Mouse (Mus musculus): ENCODE data around the gene Rbm4b. TPM values are rescaled to one million over a fixed set of nuclear protein-coding genes. Genes with fewer than 3 reads are reported as not detected.

Rbm4b gene
- 10 to 100 TPM; 16.6 to 18.0 TPM for total RNA-seq (2021)

DNA sequence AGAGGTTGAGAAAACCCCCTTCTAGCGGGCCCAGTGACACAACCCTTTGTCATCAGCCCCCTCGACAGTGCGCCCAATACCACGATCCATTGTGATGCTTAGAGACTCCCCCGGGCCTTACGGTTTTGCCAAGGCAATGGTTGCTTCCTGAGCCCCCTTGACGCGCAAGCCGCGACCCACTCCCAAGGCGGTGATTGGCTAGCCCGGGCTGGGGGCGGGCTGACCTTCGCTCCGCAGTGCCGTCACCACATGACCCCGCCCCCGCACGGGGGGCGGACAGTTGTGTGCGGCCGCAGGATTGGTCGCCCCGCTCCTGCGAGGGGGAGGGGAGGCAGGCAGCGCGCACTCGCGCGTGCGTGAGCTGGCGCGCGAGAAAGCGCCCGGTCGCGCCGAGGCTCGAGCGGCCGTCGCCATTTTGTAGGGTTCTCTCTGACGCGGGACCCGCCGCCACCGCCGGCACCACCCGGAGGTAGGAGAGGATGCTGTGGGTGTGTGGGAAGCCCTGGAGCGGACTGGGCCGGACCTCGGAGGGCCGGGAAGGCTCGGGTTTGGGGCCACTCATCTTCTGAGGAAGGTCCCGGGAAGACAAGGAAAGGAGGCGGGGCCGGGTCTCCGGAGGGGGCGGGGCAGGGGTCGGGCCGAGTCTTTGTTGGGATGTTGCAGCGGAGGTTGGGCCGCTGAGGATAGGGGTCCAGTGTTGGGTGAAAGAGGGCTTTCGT is at the start of gene Rbm4b:
Rbm4b (plus strand) TSS at position 305 of the 719 bp plus-strand sequence.
- DNase-seq (ENCODE audit: low spot score in 2 of 2) = peak; percentile 96
- intact Hi-C loops (cut with DNase I) = loop anchor here (2.0 to 5.0 kb wide), 5 partner anchors 36 to 206 kb away; partner anchors contain the start of genes Bbs1, Gm21992, Mrpl11 and Rbm14

DNA sequence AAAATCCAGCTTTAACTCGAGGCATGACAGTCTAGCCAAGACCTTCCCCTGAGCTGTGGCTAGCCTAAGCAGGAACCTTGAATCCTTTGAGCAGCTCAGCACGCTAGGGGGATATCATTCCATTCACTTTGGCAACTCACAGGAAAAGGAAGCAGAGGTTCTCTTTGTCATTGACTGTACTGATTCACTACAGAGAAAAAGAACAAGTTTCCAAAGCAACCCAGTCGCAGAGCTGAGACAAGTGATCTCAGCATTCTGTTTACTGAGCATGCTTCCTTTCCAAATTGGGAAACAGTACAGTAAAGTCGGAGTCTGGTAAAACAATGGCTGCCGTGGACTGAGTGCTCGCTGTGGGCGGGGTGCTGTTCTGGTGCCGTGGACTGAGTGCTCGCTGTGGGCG is 47.5 kb upstream of the Rbm4b start:
- DNase-seq (ENCODE audit: low spot score in 2 of 2) = no peak
- intact Hi-C loops (cut with DNase I) = no loop called here

DNA sequence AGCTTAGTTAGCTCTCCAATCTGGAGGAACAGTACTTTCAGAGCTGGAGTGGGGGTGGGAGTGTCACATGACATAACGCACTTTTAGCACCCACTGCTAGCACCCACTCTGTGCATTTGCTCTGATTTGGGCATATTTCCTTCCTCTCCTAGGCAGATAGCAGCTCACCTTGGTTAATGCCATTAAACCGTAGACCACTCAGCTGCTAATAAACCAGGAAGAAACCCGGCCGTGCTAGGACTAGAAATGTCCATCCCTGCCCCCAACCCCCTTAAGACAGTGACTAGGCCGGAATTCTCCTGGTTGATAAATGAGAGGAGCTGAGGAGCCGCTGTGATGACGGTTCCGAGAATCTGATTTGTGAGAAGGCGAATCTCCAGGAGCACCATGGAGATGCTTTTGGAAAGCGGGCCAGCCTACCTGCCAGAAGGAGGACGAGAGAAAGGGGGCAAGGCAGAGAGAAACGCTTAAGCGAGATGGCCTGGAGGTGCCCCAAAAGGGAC is 45.1 kb upstream of the Rbm4b start, which contains the start of gene Sptbn2:
Sptbn2 (plus strand) TSS at position 70 of the 503 bp plus-strand sequence.
- DNase-seq (ENCODE audit: low spot score in 2 of 2) = peak; percentile 81 to 86

DNA sequence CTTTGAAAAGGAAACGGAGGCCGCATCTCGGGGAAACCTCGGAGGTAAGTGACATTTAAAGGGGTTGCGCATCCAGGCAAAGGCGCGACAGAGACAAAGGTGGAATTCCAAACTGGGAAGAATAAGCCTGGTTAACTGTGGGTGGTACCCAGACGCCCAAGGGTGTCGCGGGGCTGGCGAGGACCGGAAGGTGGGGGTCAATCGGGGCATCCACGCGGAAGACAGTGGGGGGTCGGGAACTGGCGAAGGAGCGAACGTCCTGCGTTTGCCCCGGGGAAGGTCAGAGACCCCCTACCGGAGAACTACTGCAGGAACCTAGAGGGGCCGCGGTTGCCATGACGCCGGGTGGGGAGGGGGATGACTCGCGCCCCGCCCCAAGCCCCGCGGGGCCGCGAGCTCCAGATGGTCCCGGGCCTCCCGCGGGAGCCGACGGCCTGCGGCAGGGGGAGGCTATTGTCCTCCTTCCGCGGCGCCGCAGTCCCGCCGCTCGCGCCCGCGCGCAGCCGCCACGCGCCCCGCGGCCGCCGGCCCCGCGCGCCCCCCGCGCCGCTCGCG is 44.6 kb upstream of the Rbm4b start:
- peak in 1 of 2 experiments; percentile 56 for DNase-seq (ENCODE audit: low spot score in 2 of 2)
- intact Hi-C loops (cut with DNase I) = loop anchor here (1.0 to 2.0 kb wide), 2 partner anchors 13 to 65 kb away; partner anchors contain the start of gene Gm960

More for the DNA sequence above, 45.1 kb upstream of the Rbm4b start, which contains the start of gene Sptbn2:
- intact Hi-C loops (cut with DNase I) = loop anchor here (1.0 to 2.0 kb wide), 2 partner anchors 13 to 64 kb away; partner anchors contain the start of gene Gm960

DNA sequence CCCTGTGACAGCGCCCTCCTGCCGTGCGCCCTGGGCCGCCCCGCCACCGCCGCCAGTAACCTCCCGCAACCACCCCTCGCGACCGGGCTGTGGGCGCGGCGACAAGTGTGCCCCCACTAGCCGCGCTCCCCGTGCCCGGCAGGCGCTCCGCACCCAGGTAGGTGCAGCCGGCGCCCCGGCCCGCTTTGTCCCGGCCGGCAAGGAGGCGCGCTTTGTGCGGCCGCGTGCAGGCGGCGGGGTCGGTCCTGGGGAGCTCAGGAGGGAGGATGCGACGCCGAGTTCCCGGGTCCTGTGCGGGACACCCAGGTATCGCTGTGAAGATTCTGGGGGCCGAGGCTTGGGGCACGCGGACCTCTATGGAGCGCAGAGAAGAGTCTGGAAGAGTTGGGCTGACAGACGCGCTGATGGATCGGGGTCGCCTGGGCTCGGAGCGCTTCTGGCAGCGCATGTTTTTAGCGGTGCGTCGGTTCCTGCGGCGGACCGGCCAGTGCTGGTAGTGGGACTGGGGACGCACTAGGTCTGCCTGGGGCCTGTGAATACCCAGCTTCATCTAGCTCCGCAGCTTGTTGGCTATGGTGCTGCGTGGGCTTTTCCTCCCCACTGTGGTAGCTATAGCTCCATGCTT is 44.0 kb upstream of the Rbm4b start:
- peak in 1 of 2 experiments; percentile 54 for DNase-seq (ENCODE audit: low spot score in 2 of 2)
- intact Hi-C loops (cut with DNase I) = no loop called here

DNA sequence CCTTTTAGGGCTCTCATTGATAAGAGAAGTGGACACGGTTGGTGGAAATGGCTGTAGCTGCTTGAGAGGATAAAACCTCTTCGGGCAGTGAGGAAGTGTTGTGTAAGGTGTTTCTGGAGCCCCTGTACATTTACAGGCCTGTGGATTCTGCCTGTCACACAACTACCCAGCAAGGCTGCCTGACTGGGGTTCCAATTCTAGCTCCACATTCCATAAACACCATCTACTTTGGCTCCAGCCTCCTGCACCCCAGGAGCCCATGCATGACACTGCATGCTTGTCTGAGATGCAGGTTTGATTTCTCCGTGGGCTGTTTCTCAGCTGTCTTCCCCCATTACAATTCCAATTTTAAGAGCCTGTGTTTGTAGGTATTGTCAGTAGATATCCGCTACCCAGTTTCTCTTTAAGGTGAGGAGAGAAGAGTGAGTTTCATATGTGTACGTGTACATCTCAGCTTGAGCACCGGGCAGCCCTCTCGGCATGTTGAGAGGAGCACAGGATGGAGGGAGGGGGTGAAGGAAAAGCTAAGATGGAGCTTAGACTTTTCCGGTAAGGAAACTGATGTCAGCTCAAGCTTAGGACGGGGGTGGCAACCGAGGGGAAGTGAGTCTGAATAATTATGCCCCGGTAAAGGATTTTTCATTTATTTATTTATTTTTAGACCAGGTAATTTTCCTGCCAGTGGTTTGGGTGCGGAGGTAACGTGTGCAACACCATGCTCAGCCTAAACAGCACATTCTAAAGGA is 43.3 kb upstream of the Rbm4b start:
- DNase-seq (ENCODE audit: low spot score in 2 of 2) = no peak
- intact Hi-C loops (cut with DNase I) = no loop called here

DNA sequence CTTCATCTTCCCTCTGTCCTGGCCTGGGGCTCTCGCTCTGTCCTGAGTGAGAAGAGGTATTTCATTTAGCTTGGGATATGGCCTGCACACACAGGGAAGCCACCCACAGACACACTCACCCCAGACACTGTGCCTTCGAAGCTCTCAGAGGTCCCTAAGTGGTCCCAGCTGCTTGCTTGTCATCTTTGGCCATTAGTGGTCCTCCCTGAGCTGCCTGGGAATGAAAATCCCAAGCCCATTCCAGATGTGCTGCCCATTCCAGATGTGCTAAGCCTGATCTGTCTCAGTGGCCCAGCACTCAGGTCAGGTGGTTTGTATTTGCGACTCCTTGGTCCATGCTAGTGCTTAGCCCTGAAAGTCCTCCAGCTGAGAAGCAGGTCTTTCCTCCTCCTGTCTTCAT is 42.4 kb upstream of the Rbm4b start:
- DNase-seq (ENCODE audit: low spot score in 2 of 2) = no peak
- intact Hi-C loops (cut with DNase I) = no loop called here

DNA sequence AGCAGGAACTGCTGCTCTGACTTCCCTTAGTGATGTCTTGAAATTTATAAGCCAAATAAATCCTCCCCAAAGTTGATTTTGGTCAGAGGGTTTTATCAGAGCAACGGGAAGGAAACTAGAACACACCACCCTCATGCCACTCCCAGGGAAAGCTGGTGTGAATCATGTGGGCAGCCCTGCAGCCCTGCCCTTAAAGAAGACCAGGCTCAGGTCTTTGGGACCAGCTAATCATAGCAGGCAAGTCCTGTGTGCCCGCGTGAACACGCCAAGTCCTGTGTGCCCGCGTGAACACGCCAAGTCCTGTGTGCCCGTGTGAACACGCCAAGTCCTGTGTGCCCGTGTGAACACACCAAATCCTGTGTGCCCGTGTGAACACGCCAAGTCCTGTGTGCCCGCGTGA is 39.5 kb upstream of the Rbm4b start:
- peak in 1 of 2 experiments; percentile 2 for DNase-seq (ENCODE audit: low spot score in 2 of 2)
- intact Hi-C loops (cut with DNase I) = no loop called here

DNA sequence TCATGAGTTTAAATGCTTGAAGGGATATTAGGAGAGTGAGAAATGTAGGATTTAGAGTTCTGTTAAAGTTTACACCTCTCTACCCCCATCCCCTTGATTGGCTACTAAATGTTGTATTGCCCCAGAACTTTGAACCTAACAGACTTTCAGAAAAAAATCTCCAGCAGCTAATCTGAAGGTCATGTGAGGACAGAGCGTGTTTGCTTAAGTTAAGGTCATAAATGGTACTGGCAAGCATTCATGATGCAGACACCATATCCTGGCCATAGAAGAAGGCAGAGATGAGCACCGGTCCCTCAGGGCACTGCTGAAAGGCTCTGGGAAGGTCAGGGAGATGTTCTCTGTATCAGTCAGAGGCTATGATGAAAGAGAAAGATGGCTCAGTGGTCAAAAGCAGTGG is 39.0 kb upstream of the Rbm4b start:
- intact Hi-C loops (cut with DNase I) = no loop called here
- no peak for DNase-seq (ENCODE audit: low spot score in 2 of 2)

DNA sequence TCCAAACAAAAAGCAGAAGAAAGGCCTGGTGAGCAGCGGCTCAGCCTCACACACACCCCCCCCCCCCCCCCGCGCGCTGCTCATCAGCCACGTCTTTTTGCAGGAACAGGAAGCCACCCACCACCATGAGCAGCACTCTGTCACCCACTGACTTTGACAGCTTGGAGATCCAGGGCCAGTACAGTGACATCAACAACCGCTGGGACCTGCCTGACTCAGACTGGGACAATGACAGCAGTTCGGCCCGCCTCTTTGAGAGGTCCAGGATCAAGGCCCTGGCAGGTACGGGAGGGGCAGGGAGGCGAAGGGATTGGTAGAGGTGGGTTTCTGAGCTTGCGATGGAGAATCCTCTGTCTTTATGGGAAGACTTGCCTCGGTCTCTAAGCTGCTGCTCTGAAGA is 37.6 kb upstream of the Rbm4b start:
- DNase-seq (ENCODE audit: low spot score in 2 of 2) = no peak
- intact Hi-C loops (cut with DNase I) = no loop called here

DNA sequence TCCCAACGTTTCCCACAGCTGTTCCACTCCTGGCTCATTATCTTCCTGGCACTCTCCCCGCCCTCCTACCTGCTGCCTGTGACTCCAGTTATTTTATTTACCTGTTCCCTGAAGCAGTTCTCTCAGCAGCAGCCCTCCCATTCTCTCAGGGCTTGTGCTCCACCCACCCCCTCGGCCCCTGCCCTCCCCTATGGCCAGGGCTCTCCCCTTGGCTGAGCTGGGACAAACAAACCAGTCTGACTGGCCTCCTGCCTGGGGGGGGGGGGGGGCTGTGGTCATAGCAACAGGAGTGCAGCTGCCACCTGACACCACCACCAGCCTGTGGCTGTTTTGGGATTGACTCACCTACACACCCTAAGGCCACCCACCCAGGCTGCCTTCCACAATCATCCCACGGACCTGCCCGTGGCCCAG is 36.9 kb upstream of the Rbm4b start:
- DNase-seq (ENCODE audit: low spot score in 2 of 2) = no peak
- intact Hi-C loops (cut with DNase I) = no loop called here

DNA sequence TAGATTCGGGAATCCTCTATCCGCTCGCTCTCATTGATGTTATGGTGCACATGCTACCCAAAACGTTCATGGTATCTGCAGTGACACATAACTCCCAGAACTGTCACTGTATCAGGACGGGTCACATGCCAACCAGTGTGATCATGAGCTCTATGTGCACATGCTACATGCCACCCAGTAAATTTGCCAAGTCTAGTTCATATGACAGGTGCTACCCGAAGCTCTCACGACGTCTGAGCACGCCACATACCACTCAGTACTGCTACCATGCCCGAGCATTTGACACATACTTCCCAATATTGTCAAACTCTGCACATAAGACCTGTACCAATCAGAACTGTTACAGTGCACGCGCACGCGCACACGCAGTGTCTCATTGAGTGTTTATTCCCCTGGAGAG is 36.2 kb upstream of the Rbm4b start:
- intact Hi-C loops (cut with DNase I) = no loop called here
- DNase-seq (ENCODE audit: low spot score in 2 of 2) = no peak

DNA sequence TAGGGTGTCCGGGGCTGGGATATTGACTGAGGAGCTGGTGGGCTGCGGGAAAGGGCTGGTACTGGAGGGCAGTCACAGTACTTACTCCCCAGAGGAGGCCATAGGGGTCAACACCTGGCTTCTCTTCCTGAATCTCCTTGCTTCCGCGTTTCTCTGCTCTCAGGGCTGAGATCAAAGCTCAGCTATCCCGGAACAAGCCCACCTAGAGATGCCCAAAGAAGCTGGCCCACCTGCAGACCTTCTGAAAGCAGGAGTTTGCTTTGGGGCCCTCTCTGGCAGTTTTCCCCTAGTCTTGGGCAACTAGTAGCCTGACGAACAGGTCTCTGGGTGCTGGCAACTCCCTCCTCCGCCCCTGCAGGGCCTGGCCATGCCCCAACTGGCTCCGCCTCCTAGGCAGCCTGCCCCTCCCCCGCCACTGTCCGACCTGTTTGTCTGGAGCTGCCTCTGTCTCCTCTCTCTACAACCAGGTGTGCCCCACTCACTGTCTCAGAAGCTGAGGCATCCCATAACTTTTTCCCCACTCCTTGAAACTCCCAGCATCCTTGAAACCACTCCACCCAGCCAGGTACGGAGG is 35.5 kb upstream of the Rbm4b start:
- no peak for DNase-seq (ENCODE audit: low spot score in 2 of 2)
- intact Hi-C loops (cut with DNase I) = no loop called here

DNA sequence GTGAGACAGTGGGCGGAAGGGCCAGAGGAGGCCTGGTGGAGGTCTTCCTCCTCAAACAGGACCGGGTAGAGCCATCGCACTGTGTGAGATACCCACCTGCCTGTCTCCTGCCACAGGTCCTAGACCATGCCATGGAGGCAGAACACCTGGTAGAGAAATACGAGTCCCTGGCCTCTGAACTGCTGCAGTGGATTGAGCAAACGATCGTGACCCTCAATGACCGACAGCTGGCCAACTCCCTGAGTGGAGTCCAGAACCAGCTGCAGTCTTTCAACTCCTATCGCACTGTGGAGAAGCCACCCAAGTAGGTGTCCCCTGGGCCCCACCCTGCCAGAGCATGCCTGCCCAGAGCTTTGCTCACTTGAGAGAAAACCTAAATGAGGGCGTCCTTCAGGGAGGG is 27.1 kb upstream of the Rbm4b start:
- intact Hi-C loops (cut with DNase I) = no loop called here
- DNase-seq (ENCODE audit: low spot score in 2 of 2) = no peak

DNA sequence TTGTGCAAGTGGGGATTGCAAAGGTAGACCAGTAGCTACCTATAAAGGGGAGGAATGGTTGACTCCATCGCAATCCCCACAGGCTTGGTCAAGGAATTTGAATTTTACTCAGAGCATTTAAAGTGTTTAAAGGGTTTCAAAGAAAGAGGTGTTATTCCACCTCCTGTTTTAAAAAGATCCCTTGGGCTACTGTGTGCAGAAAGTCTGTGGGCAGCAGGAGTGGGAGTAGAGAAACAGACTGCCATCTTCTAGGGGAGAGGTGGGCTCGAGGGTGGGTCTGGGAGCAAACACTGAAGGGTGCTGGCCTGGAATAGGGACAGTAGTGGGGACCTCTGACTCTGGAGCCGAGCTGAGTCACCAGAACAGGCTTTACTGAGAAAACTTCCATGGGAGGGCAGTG is 23.2 kb upstream of the Rbm4b start:
- intact Hi-C loops (cut with DNase I) = no loop called here
- DNase-seq (ENCODE audit: low spot score in 2 of 2) = peak in 1 of 2 experiments; percentile 28

DNA sequence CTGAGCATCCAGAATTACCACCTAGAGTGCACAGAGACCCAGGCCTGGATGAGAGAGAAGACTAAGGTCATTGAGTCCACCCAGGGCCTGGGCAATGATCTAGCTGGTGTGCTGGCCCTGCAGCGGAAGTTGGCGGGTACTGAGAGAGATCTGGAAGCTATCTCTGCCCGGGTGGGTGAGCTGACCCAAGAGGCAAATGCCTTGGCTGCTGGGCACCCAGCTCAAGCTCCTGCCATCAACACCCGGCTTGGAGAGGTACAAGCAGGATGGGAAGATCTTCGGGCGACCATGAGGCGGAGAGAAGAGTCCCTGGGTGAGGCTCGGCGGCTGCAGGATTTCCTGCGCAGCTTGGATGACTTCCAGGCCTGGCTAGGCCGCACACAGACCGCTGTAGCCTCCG is 18.4 kb upstream of the Rbm4b start:
- intact Hi-C loops (cut with DNase I) = no loop called here
- no peak for DNase-seq (ENCODE audit: low spot score in 2 of 2)

DNA sequence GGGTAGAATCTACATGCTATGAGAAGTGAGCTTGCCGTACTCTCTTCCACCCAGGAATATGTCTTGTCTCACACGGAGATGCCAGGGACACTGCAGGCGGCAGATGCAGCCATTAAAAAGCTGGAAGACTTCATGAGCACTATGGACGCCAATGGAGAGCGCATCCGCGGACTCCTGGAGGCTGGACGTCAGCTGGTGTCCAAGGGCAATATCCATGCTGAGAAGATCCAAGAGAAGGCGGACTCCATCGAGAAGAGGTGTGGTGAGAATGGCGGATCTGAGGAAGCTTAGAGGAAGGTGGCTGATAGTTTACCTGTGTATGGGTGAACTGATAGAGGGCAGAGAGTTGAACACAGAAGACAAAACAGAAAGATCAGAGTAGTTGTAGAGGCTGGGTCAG is 17.2 kb upstream of the Rbm4b start:
- intact Hi-C loops (cut with DNase I) = no loop called here
- peak in 1 of 2 experiments; percentile 3 for DNase-seq (ENCODE audit: low spot score in 2 of 2)

DNA sequence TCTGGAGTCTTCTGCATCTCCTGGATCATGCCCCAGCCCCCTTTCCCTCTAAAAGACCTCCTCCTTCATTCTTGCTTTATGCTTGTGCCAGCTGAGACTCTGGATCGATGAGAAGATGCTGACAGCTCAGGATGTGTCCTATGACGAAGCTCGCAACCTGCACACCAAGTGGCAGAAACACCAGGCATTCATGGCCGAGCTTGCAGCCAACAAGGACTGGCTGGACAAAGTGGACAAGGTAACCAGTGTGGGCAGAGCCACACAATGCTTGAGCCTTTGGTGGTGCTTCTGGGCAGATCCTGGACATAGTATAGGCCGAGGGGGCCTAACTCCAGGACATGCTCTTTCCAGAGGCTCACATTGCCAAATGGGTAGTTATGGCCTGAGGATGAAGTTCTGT is 16.5 kb upstream of the Rbm4b start:
- intact Hi-C loops (cut with DNase I) = loop anchor here (5.0 kb wide), 2 partner anchors 112 to 242 kb away; partner anchors contain the start of genes 2010003K11Rik and Rce1

DNA sequence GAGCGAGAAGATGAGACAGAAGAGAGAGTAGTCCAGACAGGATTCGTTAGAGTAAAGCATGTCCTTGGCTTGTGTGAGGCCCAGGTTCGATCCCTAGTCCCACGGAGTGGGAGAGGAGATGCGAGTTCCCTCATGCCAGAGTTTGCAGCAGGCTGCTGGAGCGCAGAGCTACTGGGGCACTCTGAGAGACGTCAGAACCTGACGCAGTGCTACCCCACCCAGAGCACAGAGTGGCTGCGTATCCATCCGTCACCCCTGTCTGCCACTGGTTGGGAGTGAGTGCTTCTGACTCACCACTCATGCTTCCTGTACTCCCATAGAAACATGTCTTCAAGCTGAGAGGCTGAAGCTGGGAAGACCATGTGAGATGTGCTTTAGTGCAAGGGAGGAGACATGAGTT is 14.8 kb upstream of the Rbm4b start:
- intact Hi-C loops (cut with DNase I) = loop anchor here (5.0 kb wide), 2 partner anchors 114 to 244 kb away; partner anchors contain the start of genes 2010003K11Rik and Rce1
- peak in 1 of 2 experiments; percentile 17 for DNase-seq (ENCODE audit: low spot score in 2 of 2)

More for the DNA sequence above, 16.5 kb upstream of the Rbm4b start:
- DNase-seq (ENCODE audit: low spot score in 2 of 2) = peak in 1 of 2 experiments; percentile 3

All from left cerebral cortex, postnatal 36 days (tissue).